Mouse (Mus musculus): ENCODE measurements around the gene Ms4a10. TPM values are rescaled to one million over a fixed set of nuclear protein-coding genes. Genes with fewer than 3 reads are reported as not detected.

The Ms4a10 gene
- polyA plus RNA-seq, 1 experiment = 341 TPM

DNA sequence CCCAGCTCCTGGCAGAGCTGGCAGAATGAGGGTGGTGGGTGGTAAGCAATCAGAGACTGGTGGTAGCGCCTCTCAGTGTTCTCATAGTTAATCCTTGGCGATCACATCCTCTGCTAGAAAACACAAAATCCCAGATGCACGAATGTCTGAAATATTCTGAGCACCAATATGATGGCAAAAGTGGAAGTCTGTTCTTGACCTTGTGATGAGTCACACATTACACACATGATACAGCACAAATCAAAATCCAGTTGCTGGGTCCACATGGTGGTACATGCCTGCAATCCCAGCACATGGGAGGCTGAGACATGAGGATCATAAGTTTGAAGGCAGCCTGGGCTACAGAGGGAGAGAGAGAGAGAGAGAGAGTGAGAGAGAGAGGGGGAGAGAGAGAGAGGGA is 53.4 kb downstream of the Ms4a10 start:
- no peak overlapping the region for H3K27ac ChIP-seq (ENCODE audit: insufficient read depth, low read depth, low read length)
- H3K36me3 ChIP-seq (ENCODE audit: control insufficient read depth, insufficient read depth, low read length) = no peaks in the 10 kb centered on the region
- H3K4me3 ChIP-seq (ENCODE audit: low read depth, low read length) = no peak overlapping the region
- 78% methylated on average over 3 of the region's 3 CpGs for WGBS
- no peaks in the 10 kb centered on the region for H3K27me3 ChIP-seq (ENCODE audit: control insufficient read depth, insufficient read depth, low read length)
- H3K4me1 ChIP-seq (ENCODE audit: control insufficient read depth, insufficient read depth, insufficient read length, low read length) = peaks cover 9% of the 10 kb centered on the region; the same call in 1 of the 2 replicates
- no peak for TF ChIP-seq POLR2A (IDR thresholded peaks at IDR 0.05; ENCODE audit: low read depth, low read length)
- TF ChIP-seq CTCF (IDR thresholded peaks at IDR 0.05; ENCODE audit: extremely low read depth, insufficient read length, insufficient replicate concordance, low read depth, low read length) = no peak

DNA sequence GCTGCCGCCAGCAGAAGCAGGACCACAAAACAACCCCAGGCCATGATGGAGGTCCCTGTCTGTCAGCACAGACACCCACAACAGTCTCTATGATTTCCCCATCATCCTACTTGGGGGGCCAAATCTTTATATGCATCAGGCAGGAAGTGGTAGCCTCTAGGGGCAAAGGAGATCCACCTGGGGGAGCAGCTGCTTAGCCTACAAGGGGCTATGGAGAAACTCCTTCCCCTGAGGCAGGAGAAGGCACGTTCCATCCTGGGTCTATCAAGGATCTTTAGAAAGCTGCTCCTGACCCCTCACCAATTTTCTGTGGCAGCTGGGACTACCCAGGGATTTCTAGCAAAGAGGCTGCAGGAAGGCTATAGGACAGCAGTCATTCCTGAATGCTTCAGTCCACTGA is 53.9 kb downstream of the Ms4a10 start, which contains the start of gene Zp1:
TSS of gene Zp1 (minus strand) at position 101 of the 400 bp plus-strand sequence.
- TF ChIP-seq POLR2A (IDR thresholded peaks at IDR 0.05; ENCODE audit: low read depth, low read length) = no peak
- no peak for TF ChIP-seq CTCF (IDR thresholded peaks at IDR 0.05; ENCODE audit: extremely low read depth, insufficient read length, insufficient replicate concordance, low read depth, low read length)
- peaks cover 6% of the 10 kb centered on the region; the same call in 1 of the 2 replicates for H3K4me1 ChIP-seq (ENCODE audit: control insufficient read depth, insufficient read depth, insufficient read length, low read length)
- H3K27me3 ChIP-seq (ENCODE audit: control insufficient read depth, insufficient read depth, low read length) = no peaks in the 10 kb centered on the region
- 80% methylated on average over 2 of the region's 2 CpGs for WGBS
- H3K4me3 ChIP-seq (ENCODE audit: low read depth, low read length) = no peak within 1 kb of the TSS
- no peaks in the 10 kb centered on the region for H3K36me3 ChIP-seq (ENCODE audit: control insufficient read depth, insufficient read depth, low read length)
- no peak within 1 kb of the TSS for H3K27ac ChIP-seq (ENCODE audit: insufficient read depth, low read depth, low read length)

DNA sequence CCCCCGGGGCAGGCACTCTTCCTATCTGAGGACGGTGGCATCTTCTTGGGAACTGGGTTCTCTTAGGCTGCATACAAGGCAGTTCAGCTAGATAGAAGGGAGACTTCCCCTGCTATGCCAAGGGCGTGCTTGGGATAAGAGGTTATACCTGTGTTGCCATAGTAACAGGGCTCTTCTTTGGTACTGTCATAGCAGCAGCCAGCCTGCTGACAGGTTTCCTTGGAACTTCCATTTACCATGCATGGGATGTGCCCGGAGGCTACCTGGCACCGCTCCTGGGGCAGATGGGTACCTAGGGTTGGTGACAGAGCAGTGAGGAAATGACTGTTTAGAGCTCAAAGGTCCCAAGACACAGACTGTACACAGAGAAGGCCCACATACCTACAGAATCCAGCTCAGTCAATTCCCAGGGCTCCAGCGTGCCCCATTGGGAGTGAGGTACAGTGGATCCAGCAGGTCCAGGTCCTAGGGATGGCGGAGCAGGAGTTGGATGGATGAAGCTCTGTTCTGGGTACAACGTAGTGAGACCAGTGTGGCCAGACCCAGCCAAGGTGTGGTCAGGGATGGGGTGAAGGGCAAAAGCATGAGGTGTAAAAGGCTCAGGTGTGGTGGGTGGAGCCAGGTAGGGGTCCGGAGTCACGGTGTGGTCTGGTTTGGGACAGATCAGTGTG is 56.0 kb downstream of the Ms4a10 start:
- TF ChIP-seq POLR2A (IDR thresholded peaks at IDR 0.05; ENCODE audit: low read depth, low read length) (no peak), CTCF (IDR thresholded peaks at IDR 0.05; ENCODE audit: extremely low read depth, insufficient read length, insufficient replicate concordance, low read depth, low read length) (no peak)

DNA sequence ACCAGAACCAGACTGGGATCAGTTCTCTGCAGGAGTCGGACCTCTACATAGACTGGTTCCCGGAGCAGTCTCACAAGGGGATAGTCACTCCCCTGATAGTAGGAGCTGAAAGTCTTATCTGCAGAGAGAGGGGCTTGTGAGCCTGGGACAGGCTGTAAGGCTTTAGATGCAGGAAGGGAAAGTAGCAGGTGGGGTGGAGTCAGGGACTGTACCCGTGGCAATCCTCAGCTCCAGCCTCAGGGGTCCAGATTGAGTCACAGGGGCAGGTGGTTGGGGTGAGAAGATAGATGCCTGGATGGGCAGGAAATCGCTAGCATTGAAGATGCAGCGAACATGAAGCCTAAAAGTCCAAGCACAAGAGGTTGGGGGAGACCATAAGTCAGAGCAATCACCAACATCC is 58.0 kb downstream of the Ms4a10 start:
- no peak overlapping the region for H3K27ac ChIP-seq (ENCODE audit: insufficient read depth, low read depth, low read length)
- no peaks in the 10 kb centered on the region for H3K27me3 ChIP-seq (ENCODE audit: control insufficient read depth, insufficient read depth, low read length)
- WGBS = 57% methylated on average over 5 of the region's 5 CpGs
- TF ChIP-seq POLR2A (IDR thresholded peaks at IDR 0.05; ENCODE audit: low read depth, low read length) (no peak), CTCF (IDR thresholded peaks at IDR 0.05; ENCODE audit: extremely low read depth, insufficient read length, insufficient replicate concordance, low read depth, low read length) (no peak)
- H3K36me3 ChIP-seq (ENCODE audit: control insufficient read depth, insufficient read depth, low read length) = no peaks in the 10 kb centered on the region
- peaks cover 6% of the 10 kb centered on the region; the same call in 1 of the 2 replicates for H3K4me1 ChIP-seq (ENCODE audit: control insufficient read depth, insufficient read depth, insufficient read length, low read length)
- no peak overlapping the region for H3K4me3 ChIP-seq (ENCODE audit: low read depth, low read length)

More for the DNA sequence above, 56.0 kb downstream of the Ms4a10 start:
- no peak overlapping the region for H3K4me3 ChIP-seq (ENCODE audit: low read depth, low read length)
- no peaks in the 10 kb centered on the region for H3K27me3 ChIP-seq (ENCODE audit: control insufficient read depth, insufficient read depth, low read length)
- H3K4me1 ChIP-seq (ENCODE audit: control insufficient read depth, insufficient read depth, insufficient read length, low read length) = peaks cover 6% of the 10 kb centered on the region; the same call in 1 of the 2 replicates
- H3K27ac ChIP-seq (ENCODE audit: insufficient read depth, low read depth, low read length) = no peak overlapping the region
- H3K36me3 ChIP-seq (ENCODE audit: control insufficient read depth, insufficient read depth, low read length) = no peaks in the 10 kb centered on the region
- 66% methylated on average over 10 of the region's 10 CpGs for WGBS

DNA sequence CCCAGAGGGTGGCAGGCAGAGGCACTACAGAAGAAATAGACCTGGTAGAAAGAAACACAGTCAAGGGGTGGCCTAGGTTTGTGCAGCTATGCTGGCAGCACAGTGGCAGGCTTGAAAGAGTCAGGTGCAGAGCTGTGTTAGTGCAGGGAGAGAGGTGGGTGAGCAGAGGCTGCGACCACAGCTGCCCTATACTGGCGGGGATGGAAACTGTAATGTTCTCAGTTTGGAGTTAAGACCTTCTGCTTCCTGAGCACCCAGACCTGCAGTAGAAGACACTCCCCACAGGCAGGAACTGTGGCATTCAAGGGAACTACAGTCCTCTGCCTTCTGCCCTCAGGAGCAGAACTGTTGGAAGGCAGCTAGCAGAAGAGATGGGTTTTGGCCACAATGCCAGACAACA is 59.6 kb downstream of the Ms4a10 start:
- no peak overlapping the region for H3K27ac ChIP-seq (ENCODE audit: insufficient read depth, low read depth, low read length)
- H3K4me1 ChIP-seq (ENCODE audit: control insufficient read depth, insufficient read depth, insufficient read length, low read length) = peaks cover 6% of the 10 kb centered on the region; the same call in 1 of the 2 replicates
- no peak overlapping the region for H3K4me3 ChIP-seq (ENCODE audit: low read depth, low read length)
- no peaks in the 10 kb centered on the region for H3K27me3 ChIP-seq (ENCODE audit: control insufficient read depth, insufficient read depth, low read length)
- TF ChIP-seq CTCF (IDR thresholded peaks at IDR 0.05; ENCODE audit: extremely low read depth, insufficient read length, insufficient replicate concordance, low read depth, low read length) (no peak), POLR2A (IDR thresholded peaks at IDR 0.05; ENCODE audit: low read depth, low read length) (no peak)
- no peaks in the 10 kb centered on the region for H3K36me3 ChIP-seq (ENCODE audit: control insufficient read depth, insufficient read depth, low read length)
- WGBS = 94% methylated on average over 2 of the region's 2 CpGs

DNA sequence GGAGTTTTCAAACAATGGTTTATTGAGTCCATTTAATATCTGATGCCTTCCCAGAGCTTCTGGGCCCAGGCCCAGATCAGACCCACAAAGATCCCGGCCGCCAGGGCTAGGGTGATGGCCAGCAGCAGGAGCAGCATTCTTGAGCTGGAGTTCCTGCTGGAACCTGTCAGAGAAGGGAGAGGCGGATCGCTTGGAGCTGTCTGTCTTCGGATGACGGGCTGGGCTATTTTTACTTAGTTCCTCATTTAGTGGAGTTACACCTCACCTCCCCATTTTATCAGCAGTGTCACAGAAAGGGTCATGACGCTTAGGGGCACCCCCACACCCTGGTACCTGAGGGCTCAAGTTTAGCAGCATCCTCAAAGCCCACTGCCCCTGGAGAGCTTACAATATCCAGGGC is 60.2 kb downstream of the Ms4a10 start:
- Histone ChIP-seq H3K4me3 (ENCODE audit: low read depth, low read length) (no peak overlapping the region), H3K27me3 (ENCODE audit: control insufficient read depth, insufficient read depth, low read length) (no peaks in the 10 kb centered on the region), H3K36me3 (ENCODE audit: control insufficient read depth, insufficient read depth, low read length) (no peaks in the 10 kb centered on the region), H3K27ac (ENCODE audit: insufficient read depth, low read depth, low read length) (no peak overlapping the region), H3K4me1 (ENCODE audit: control insufficient read depth, insufficient read depth, insufficient read length, low read length) (peaks cover 6% of the 10 kb centered on the region; the same call in 1 of the 2 replicates)
- no peak for TF ChIP-seq POLR2A (IDR thresholded peaks at IDR 0.05; ENCODE audit: low read depth, low read length)
- 61% methylated on average over 7 of the region's 7 CpGs for WGBS

Other genes with a start within 250 kb of the Ms4a10 start
- 2.2 and 2.6 TPM in 2 replicates for gene Cd5, start 235.7 kb downstream of the Ms4a10 start, polyA plus RNA-seq (2012; rRNA removed)
- 3.0 and 5.4 TPM in 2 replicates for gene Cd6, start 144.6 kb downstream of the Ms4a10 start, polyA plus RNA-seq (2012; rRNA removed)
- gene Slc15a3, start 134.9 kb downstream of the Ms4a10 start, polyA plus RNA-seq (2012; rRNA removed) = 9.1 and 14.4 TPM in 2 replicates
- gene Tmem132a, start 104.7 kb downstream of the Ms4a10 start, polyA plus RNA-seq (2012; rRNA removed) = 4.9 and 5.0 TPM in 2 replicates
- gene Tmem109, start 92.7 kb downstream of the Ms4a10 start, polyA plus RNA-seq (2012; rRNA removed) = 23.6 and 26.8 TPM in 2 replicates
- 63.6 and 114 TPM in 2 replicates for gene Prpf19, start 79.4 kb downstream of the Ms4a10 start, polyA plus RNA-seq (2012; rRNA removed)
- gene Zp1, start 54.0 kb downstream of the Ms4a10 start, polyA plus RNA-seq (2012; rRNA removed) = 0.05 and 0.14 TPM in 2 replicates
- gene Ptgdr2, start 37.5 kb downstream of the Ms4a10 start, polyA plus RNA-seq (2012; rRNA removed) = 0.86 and 1.1 TPM in 2 replicates
- 2.5 and 3.2 TPM in 2 replicates for gene Ccdc86, start 25.4 kb downstream of the Ms4a10 start, polyA plus RNA-seq (2012; rRNA removed)
- gene Ms4a15, start 18.6 kb upstream of the Ms4a10 start, polyA plus RNA-seq (2012; rRNA removed) = 0.20 and 1.9 TPM in 2 replicates
- 30.4 and 79.4 TPM in 2 replicates for gene Ms4a18, start 43.4 kb upstream of the Ms4a10 start, polyA plus RNA-seq (2012; rRNA removed)
- 173 and 417 TPM in 2 replicates for gene Ms4a8a, start 106.4 kb upstream of the Ms4a10 start, polyA plus RNA-seq (2012; rRNA removed)
- not detected in 2 replicates for gene 1700017D01Rik, start 156.2 kb upstream of the Ms4a10 start, polyA plus RNA-seq (2012; rRNA removed)
- gene 1700025F22Rik, start 190.7 kb upstream of the Ms4a10 start, polyA plus RNA-seq (2012; rRNA removed) = not detected in 2 replicates
- gene Ms4a13, start 222.1 kb upstream of the Ms4a10 start, polyA plus RNA-seq (2012; rRNA removed) = not detected in 2 replicates

Data from small intestine, adult 2 months (tissue).